Mouse (Mus musculus) limb, embryonic 12.5 days (tissue): ENCODE measurements around the gene Clmn. TPM values are rescaled to one million over a fixed set of nuclear protein-coding genes. Genes with fewer than 3 reads are reported as not detected.

Experiments
- ATAC-seq: fragments of 200-750 bp; cut with Nextera tagmentation; 2 replicates; pipeline ENCODE4 v1.8.0; 2017; ENCODE audit warnings: low read depth, moderate TSS enrichment; ENCODE audit not compliant: insufficient number of reproducible peaks, insufficient read depth, low FRiP score, low TSS enrichment
- H3K27ac ChIP-seq: fragments of 300-500 bp; sonication (generic); 2 replicates; pipeline ENCODE4 v1.5.1; 2016; ENCODE audit warnings: mild to moderate bottlenecking, moderate library complexity
- H3K27me3 ChIP-seq: fragments of 300-500 bp; sonication (generic); 2 replicates; pipeline ENCODE4 v1.6.1; 2016; ENCODE audit warnings: mild to moderate bottlenecking, moderate library complexity
- H3K36me3 ChIP-seq: fragments of 300-500 bp; sonication (generic); 2 replicates; pipeline ENCODE4 v1.6.1; 2016; ENCODE audit warnings: mild to moderate bottlenecking, moderate library complexity
- H3K4me1 ChIP-seq: fragments of 300-500 bp; sonication (generic); replicated peaks from 2 replicates; pipeline ENCODE4 v1.6.1; 2016
- H3K4me2 ChIP-seq: fragments of 300-500 bp; sonication (generic); 2 replicates; pipeline ENCODE4 v1.6.1; 2016; ENCODE audit warnings: mild to moderate bottlenecking, moderate library complexity
- H3K4me3 ChIP-seq: fragments of 300-500 bp; sonication (generic); replicated peaks from 2 replicates; pipeline ENCODE4 v1.5.1; 2016; ENCODE audit warnings: mild to moderate bottlenecking
- H3K9ac ChIP-seq: fragments of 300-500 bp; sonication (generic); replicated peaks from 2 replicates; pipeline ENCODE4 v1.6.1; 2016; ENCODE audit warnings: mild to moderate bottlenecking, moderate library complexity
- H3K9me3 ChIP-seq: fragments of 300-500 bp; sonication (generic); 2 replicates; pipeline ENCODE4 v1.6.1; 2016; ENCODE audit warnings: mild to moderate bottlenecking, moderate library complexity
- WGBS: fragments of 180-500 bp; shearing (Covaris S2); methylation state at CpG from one replicate; pipeline ENCODE4 v1.1.7; 2016; 5-methylcytosine and 5-hydroxymethylcytosine counted together
- polyA plus RNA-seq: library from polyadenylated mRNA; unstranded; fragments of >200 nt; fragmentation: Nextera tagmentation; extraction: Ambion mirVana; gene quantifications from 2 replicates; pipeline ENCODE4 v1.2.1, GENCODE M21; 2016

The Clmn gene
- polyA plus RNA-seq, 1 experiment from 2014 or later, result 5.2 TPM

- H3K9ac ChIP-seq, result no peak overlapping the region
- H3K4me2 ChIP-seq, result no peak overlapping the region
- peaks cover 88% of the 10 kb centered on the region for H3K4me1 ChIP-seq
- no peak for ATAC-seq
- H3K9me3 ChIP-seq, result no peaks in the 10 kb centered on the region
- H3K36me3 ChIP-seq, result no peaks in the 10 kb centered on the region
- peak overlapping the region; percentile 18; the same call in 1 of the 2 replicates for H3K27ac ChIP-seq
- H3K4me3 ChIP-seq, result no peak overlapping the region
- H3K27me3 ChIP-seq, result peaks cover 45% of the 10 kb centered on the region
- 11% methylated on average over 12 of the region's 12 CpGs for WGBS
Observed at GRCm38 (mm10) chr12:104817172-104817866, 47.6 kb downstream of the Clmn start.

GRCm38 (mm10) chr12:104814291-104814690 lies 50.6 kb downstream of the Clmn start:
- Histone ChIP-seq H3K27ac (peak overlapping the region; percentile 83), H3K4me2 (peak overlapping the region; percentile 39), H3K9ac (no peak overlapping the region), H3K9me3 (no peaks in the 10 kb centered on the region), H3K4me1 (peaks cover 84% of the 10 kb centered on the region), H3K27me3 (peaks cover 58% of the 10 kb centered on the region), H3K4me3 (no peak overlapping the region), H3K36me3 (no peaks in the 10 kb centered on the region)
- WGBS, result 8% methylated on average over 7 of the region's 7 CpGs
- ATAC-seq, result peak; percentile 89

DNA sequence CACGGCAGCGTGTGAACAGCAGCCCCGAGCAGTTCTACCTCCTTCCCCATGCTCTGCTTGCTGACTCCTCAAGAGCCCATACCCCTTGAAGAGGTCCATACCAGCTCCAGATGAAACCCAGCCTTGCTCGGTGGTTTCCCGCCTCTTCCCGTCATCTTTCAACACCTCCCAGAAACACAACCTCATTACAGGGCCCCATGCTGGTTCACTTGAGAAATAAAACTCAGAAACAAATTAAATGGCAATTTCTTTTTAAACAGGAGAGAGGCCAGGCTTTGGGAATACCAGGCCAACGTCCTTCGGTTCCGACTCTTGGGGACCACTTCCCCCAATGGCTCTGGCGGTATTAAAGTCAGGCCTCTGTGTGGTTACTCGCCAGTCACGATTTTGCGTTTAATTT lies 51.1 kb downstream of the Clmn start:
- Histone ChIP-seq H3K9me3 (no peaks in the 10 kb centered on the region), H3K4me1 (peaks cover 84% of the 10 kb centered on the region), H3K4me2 (peak overlapping the region; percentile 39), H3K27me3 (peaks cover 57% of the 10 kb centered on the region), H3K36me3 (no peaks in the 10 kb centered on the region), H3K9ac (no peak overlapping the region), H3K4me3 (no peak overlapping the region), H3K27ac (peak overlapping the region; percentile 83)
- 14% methylated on average over 13 of the region's 13 CpGs for WGBS
- ATAC-seq, result peak; percentile 33; the same call in 1 of the 2 replicates

DNA sequence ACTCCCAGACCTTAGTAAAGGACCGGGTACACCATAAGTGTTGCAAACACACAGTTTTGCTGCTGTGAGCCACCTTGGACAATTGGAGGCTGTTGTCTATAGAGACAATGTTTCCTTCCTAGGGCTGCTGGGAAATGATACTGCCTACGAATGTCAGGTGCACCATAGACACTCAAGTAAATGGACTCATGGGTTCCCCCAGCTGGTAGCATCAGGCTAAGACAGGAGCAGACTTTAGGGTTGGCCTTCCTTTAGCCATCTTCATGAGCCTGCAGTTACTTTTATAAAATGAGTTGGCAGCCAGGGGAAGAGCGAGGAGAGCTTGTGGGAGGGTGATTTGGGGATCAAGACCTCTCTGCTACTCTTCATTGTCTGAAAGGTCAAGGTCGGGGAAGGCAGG lies 52.2 kb downstream of the Clmn start:
- Histone ChIP-seq H3K4me1 (peaks cover 84% of the 10 kb centered on the region), H3K9me3 (no peaks in the 10 kb centered on the region), H3K4me2 (no peak overlapping the region), H3K4me3 (no peak overlapping the region), H3K27me3 (peaks cover 56% of the 10 kb centered on the region), H3K27ac (no peak overlapping the region), H3K36me3 (no peaks in the 10 kb centered on the region), H3K9ac (no peak overlapping the region)
- WGBS, result 60% methylated on average over 4 of the region's 4 CpGs
- ATAC-seq, result no peak

DNA sequence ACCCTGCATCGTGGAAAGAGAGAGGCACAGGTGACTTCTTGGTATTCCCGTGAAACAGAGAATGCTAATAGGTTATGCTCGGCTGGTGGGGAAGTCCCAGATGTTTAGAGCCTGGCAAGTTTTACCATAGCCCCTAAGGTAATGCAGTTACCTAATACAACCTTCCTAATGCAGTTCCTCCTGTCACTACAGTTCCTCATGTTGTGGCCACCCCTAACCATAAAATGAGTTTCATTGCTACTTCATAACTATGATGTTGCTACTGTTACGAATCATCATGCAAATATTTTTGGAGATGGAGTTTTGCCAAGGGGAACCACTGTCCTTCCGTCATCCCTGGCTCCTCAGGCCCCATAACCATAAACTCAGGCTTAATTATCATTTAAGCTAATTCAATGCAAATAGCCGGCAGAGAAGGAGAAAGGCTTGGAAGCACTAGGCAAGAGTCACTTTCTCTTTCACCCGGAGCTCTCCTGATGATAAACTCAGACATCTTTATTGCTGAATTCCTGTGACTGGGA lies 53.9 kb downstream of the Clmn start:
- H3K9me3 ChIP-seq, result no peaks in the 10 kb centered on the region
- WGBS, result 44% methylated on average over 7 of the region's 7 CpGs
- H3K27me3 ChIP-seq, result peaks cover 56% of the 10 kb centered on the region
- H3K4me2 ChIP-seq, result no peak overlapping the region
- peaks cover 88% of the 10 kb centered on the region for H3K4me1 ChIP-seq
- H3K36me3 ChIP-seq, result no peaks in the 10 kb centered on the region
- no peak overlapping the region for H3K4me3 ChIP-seq
- no peak overlapping the region for H3K9ac ChIP-seq
- no peak for ATAC-seq
- H3K27ac ChIP-seq, result no peak overlapping the region

- H3K4me1 ChIP-seq, result peaks cover 76% of the 10 kb centered on the region
- H3K9me3 ChIP-seq, result no peaks in the 10 kb centered on the region
- no peak overlapping the region for H3K4me3 ChIP-seq
- WGBS, result 26% methylated on average over 17 of the region's 17 CpGs
- H3K9ac ChIP-seq, result no peak overlapping the region
- H3K27ac ChIP-seq, result peak overlapping the region; percentile 57
- H3K4me2 ChIP-seq, result peak overlapping the region; percentile 28
- H3K36me3 ChIP-seq, result no peaks in the 10 kb centered on the region
- peak; percentile 72 for ATAC-seq
- peaks cover 73% of the 10 kb centered on the region for H3K27me3 ChIP-seq
Observed at GRCm38 (mm10) chr12:104808421-104809067, 56.3 kb downstream of the Clmn start.

GRCm38 (mm10) chr12:104806680-104807375 lies 58.0 kb downstream of the Clmn start:
- H3K9ac ChIP-seq, result no peak overlapping the region
- no peak for ATAC-seq
- peaks cover 79% of the 10 kb centered on the region for H3K4me1 ChIP-seq
- H3K9me3 ChIP-seq, result no peaks in the 10 kb centered on the region
- no peaks in the 10 kb centered on the region for H3K36me3 ChIP-seq
- H3K27ac ChIP-seq, result no peak overlapping the region
- H3K4me2 ChIP-seq, result no peak overlapping the region
- H3K27me3 ChIP-seq, result peaks cover 79% of the 10 kb centered on the region
- 35% methylated on average over 4 of the region's 4 CpGs for WGBS
- H3K4me3 ChIP-seq, result no peak overlapping the region

- Histone ChIP-seq H3K9me3 (peaks cover 20% of the 10 kb centered on the region), H3K27me3 (peaks cover 64% of the 10 kb centered on the region), H3K4me3 (no peak overlapping the region), H3K4me1 (peaks cover 42% of the 10 kb centered on the region), H3K9ac (no peak overlapping the region), H3K27ac (peak overlapping the region; percentile 72), H3K4me2 (0 out of 2 replicates have a peak overlapping the region, but pooled peaks have one; percentile 19), H3K36me3 (peaks cover 28% of the 10 kb centered on the region)
- ATAC-seq, result peak; percentile 28; the same call in 1 of the 2 replicates
- 24% methylated on average over 9 of the region's 9 CpGs for WGBS
Observed at GRCm38 (mm10) chr12:104801494-104802260, 63.2 kb downstream of the Clmn start.

DNA sequence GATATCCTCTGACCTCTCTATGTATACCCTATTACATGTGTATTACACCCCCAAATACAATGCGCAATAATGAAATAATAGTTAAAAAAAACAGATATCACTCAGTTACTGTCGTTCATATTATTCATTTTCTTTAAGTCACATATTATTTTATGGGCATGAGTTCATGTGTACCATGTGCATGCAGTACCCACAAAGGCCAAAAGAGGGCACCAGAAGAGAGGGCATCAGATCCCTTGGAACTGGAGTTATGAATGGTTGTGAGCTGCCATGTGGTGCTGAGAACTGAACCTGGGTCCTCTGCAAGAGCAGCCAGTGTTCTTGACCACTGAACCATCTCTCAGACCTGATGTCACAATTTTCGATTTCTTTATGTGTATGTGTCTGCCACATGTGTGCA lies 65.5 kb downstream of the Clmn start:
- Histone ChIP-seq H3K9ac (no peak overlapping the region), H3K27me3 (peaks cover 57% of the 10 kb centered on the region), H3K4me2 (no peak overlapping the region), H3K4me1 (peaks cover 30% of the 10 kb centered on the region), H3K27ac (no peak overlapping the region), H3K9me3 (peaks cover 20% of the 10 kb centered on the region), H3K36me3 (peaks cover 37% of the 10 kb centered on the region), H3K4me3 (no peak overlapping the region)
- 95% methylated on average over 3 of the region's 3 CpGs for WGBS
- ATAC-seq, result no peak

DNA sequence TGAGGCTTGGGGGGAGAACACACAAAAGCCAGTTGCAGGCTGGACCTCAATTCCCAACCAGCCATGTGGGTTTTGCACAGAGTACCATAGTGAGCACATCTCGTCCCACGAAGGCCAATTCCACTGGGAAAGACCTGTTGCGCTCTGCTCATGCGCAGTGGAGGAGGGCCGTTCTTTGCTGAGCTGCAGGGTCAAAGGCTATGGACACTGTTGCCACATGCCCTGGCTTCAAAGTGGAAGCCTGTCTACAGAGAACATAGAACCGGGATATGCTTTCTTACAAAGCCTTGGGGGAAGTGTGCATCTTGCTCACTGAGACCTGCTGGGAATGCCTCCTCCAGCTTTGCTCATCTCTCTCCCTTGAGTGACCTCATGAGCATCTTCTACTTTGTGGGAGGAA lies 67.0 kb downstream of the Clmn start:
- Histone ChIP-seq H3K36me3 (peaks cover 37% of the 10 kb centered on the region), H3K4me3 (no peak overlapping the region), H3K4me1 (peaks cover 28% of the 10 kb centered on the region), H3K9ac (no peak overlapping the region), H3K27me3 (peaks cover 51% of the 10 kb centered on the region), H3K27ac (no peak overlapping the region), H3K4me2 (no peak overlapping the region), H3K9me3 (peaks cover 20% of the 10 kb centered on the region)
- no peak for ATAC-seq
- WGBS, result 94% methylated on average over 6 of the region's 6 CpGs
